Mouse (Mus musculus): ENCODE results near the gene Tle2. TPM values are rescaled to one million over a fixed set of nuclear protein-coding genes. Genes with fewer than 3 reads are reported as not detected.
A peak's percentile ranks its signal among the peaks of the same experiment; 100 is the strongest.

Gene Tle2
- polyA plus RNA-seq, 1 experiment: 164 TPM

GRCm38 (mm10) chr10:81599630-81600029 is 25.3 kb downstream of the Tle2 start:
- Histone ChIP-seq H3K4me1 (ENCODE audit: control insufficient read depth, insufficient read depth, low read length) (peaks cover 9% of the 10 kb centered on the region), H3K4me3 (replicated peaks; ENCODE audit: extremely low read depth, low read depth, low read length) (no peak overlapping the region)
- 77% methylated on average over 5 of the region's 5 CpGs for WGBS
- no peak for TF ChIP-seq POLR2A (IDR thresholded peaks at IDR 0.05; ENCODE audit: borderline replicate concordance, extremely low read depth, low read depth, low read length)
- TF ChIP-seq CTCF (IDR thresholded peaks at IDR 0.05; ENCODE audit: insufficient read depth, low read length): no peak
- DNase-seq: no peak

- H3K4me3 ChIP-seq (replicated peaks; ENCODE audit: extremely low read depth, low read depth, low read length): no peak overlapping the region
- TF ChIP-seq POLR2A (IDR thresholded peaks at IDR 0.05; ENCODE audit: borderline replicate concordance, extremely low read depth, low read depth, low read length): no peak
- TF ChIP-seq CTCF (IDR thresholded peaks at IDR 0.05; ENCODE audit: insufficient read depth, low read length): no peak
- peaks cover 12% of the 10 kb centered on the region for H3K4me1 ChIP-seq (ENCODE audit: control insufficient read depth, insufficient read depth, low read length)
- WGBS: 60% methylated on average over 10 of the region's 10 CpGs
- no peak for DNase-seq
These were observed 25.7 kb downstream of the Tle2 start for GRCm38 (mm10) chr10:81600096-81600495.

- peaks cover 14% of the 10 kb centered on the region for H3K4me1 ChIP-seq (ENCODE audit: control insufficient read depth, insufficient read depth, low read length)
- H3K4me3 ChIP-seq (replicated peaks; ENCODE audit: extremely low read depth, low read depth, low read length): peak within 1 kb of the TSS; percentile 22
- DNase-seq: peak; percentile 96
- under 1% methylated on average over 27 of the region's 28 CpGs for WGBS
- TF ChIP-seq CTCF (IDR thresholded peaks at IDR 0.05; ENCODE audit: insufficient read depth, low read length): no peak
- no peak for TF ChIP-seq POLR2A (IDR thresholded peaks at IDR 0.05; ENCODE audit: borderline replicate concordance, extremely low read depth, low read depth, low read length)
These were observed 26.4 kb downstream of the Tle2 start, which contains the start of gene Tle6 for GRCm38 (mm10) chr10:81600738-81601203. TSS of gene Tle6 (minus strand) at chr10:81601073.

- WGBS: 40% methylated on average over 7 of the region's 7 CpGs
- no peak for TF ChIP-seq CTCF (IDR thresholded peaks at IDR 0.05; ENCODE audit: insufficient read depth, low read length)
- TF ChIP-seq POLR2A (IDR thresholded peaks at IDR 0.05; ENCODE audit: borderline replicate concordance, extremely low read depth, low read depth, low read length): no peak
- Histone ChIP-seq H3K4me1 (ENCODE audit: control insufficient read depth, insufficient read depth, low read length) (peaks cover 14% of the 10 kb centered on the region), H3K4me3 (replicated peaks; ENCODE audit: extremely low read depth, low read depth, low read length) (peak overlapping the region; percentile 22)
- no peak for DNase-seq
These were observed 27.1 kb downstream of the Tle2 start for GRCm38 (mm10) chr10:81601396-81601905.

GRCm38 (mm10) chr10:81602741-81603151 is 28.4 kb downstream of the Tle2 start:
- DNase-seq: peak; percentile 35
- Histone ChIP-seq H3K4me1 (ENCODE audit: control insufficient read depth, insufficient read depth, low read length) (peaks cover 14% of the 10 kb centered on the region), H3K4me3 (replicated peaks; ENCODE audit: extremely low read depth, low read depth, low read length) (no peak overlapping the region)
- 24% methylated on average over 4 of the region's 4 CpGs for WGBS
- 0 out of 2 replicates have a peak, but pooled peaks have one; percentile 9 for TF ChIP-seq CTCF (IDR thresholded peaks at IDR 0.05; ENCODE audit: insufficient read depth, low read length)
- no peak for TF ChIP-seq POLR2A (IDR thresholded peaks at IDR 0.05; ENCODE audit: borderline replicate concordance, extremely low read depth, low read depth, low read length)

GRCm38 (mm10) chr10:81604019-81604967 is 29.9 kb downstream of the Tle2 start:
- TF ChIP-seq POLR2A (IDR thresholded peaks at IDR 0.05; ENCODE audit: borderline replicate concordance, extremely low read depth, low read depth, low read length) (no peak), CTCF (IDR thresholded peaks at IDR 0.05; ENCODE audit: insufficient read depth, low read length) (no peak)
- peaks cover 14% of the 10 kb centered on the region for H3K4me1 ChIP-seq (ENCODE audit: control insufficient read depth, insufficient read depth, low read length)
- DNase-seq: no peak
- peak overlapping the region; percentile 52 for H3K4me3 ChIP-seq (replicated peaks; ENCODE audit: extremely low read depth, low read depth, low read length)
- 69% methylated on average over 12 of the region's 12 CpGs for WGBS

- 15% methylated on average over 29 of the region's 29 CpGs for WGBS
- peak; percentile 86 for DNase-seq
- peak overlapping the region; percentile 52 for H3K4me3 ChIP-seq (replicated peaks; ENCODE audit: extremely low read depth, low read depth, low read length)
- H3K4me1 ChIP-seq (ENCODE audit: control insufficient read depth, insufficient read depth, low read length): peaks cover 14% of the 10 kb centered on the region
- TF ChIP-seq POLR2A (IDR thresholded peaks at IDR 0.05; ENCODE audit: borderline replicate concordance, extremely low read depth, low read depth, low read length) (no peak), CTCF (IDR thresholded peaks at IDR 0.05; ENCODE audit: insufficient read depth, low read length) (peak; percentile 93)
These were observed 30.8 kb downstream of the Tle2 start for GRCm38 (mm10) chr10:81604968-81605665.

- TF ChIP-seq POLR2A (IDR thresholded peaks at IDR 0.05; ENCODE audit: borderline replicate concordance, extremely low read depth, low read depth, low read length) (no peak), CTCF (IDR thresholded peaks at IDR 0.05; ENCODE audit: insufficient read depth, low read length) (no peak)
- Histone ChIP-seq H3K4me1 (ENCODE audit: control insufficient read depth, insufficient read depth, low read length) (peaks cover 14% of the 10 kb centered on the region), H3K4me3 (replicated peaks; ENCODE audit: extremely low read depth, low read depth, low read length) (peak overlapping the region; percentile 70)
- WGBS: under 1% methylated on average over 14 of the region's 14 CpGs
- DNase-seq: no peak
These were observed 31.3 kb downstream of the Tle2 start for GRCm38 (mm10) chr10:81605666-81605973.
